Mouse (Mus musculus) heart, embryonic 15.5 days (tissue): ENCODE results near the gene Ostn. TPM values are rescaled to one million over a fixed set of nuclear protein-coding genes. Genes with fewer than 3 reads are reported as not detected.

Source experiments
- polyA plus RNA-seq: library from polyadenylated mRNA; unstranded; fragments of >200 nt; fragmentation: Nextera tagmentation; extraction: Ambion mirVana; gene quantifications from 2 replicates; pipeline ENCODE4 v1.2.1, GENCODE M21; 2015

Gene Ostn
- polyA plus RNA-seq, 1 experiment from 2014 or later = not detected

Other genes with a start within 250 kb of the Ostn start
- 11.5 and 12.7 TPM in 2 replicates for gene Uts2b, start 62.8 kb downstream of the Ostn start, polyA plus RNA-seq
- 27.3 and 28.9 TPM in 2 replicates for gene Ccdc50, start 81.4 kb downstream of the Ostn start, polyA plus RNA-seq